Mouse (Mus musculus) thymus, adult 18-20 months (tissue): ENCODE measurements around the gene Mtmr2.
"Not testable (repeated sequence)": the region's sequence is repeated elsewhere in the genome, so short reads cannot be mapped to it uniquely, and the experiment has no call there.

Experiments
- DNase-seq, 2 experiments: peaks; one replicate each; pipeline ENCODE4 v3.0.0; 2022; ENCODE audit warnings: mixed read lengths in 2 of 2

Mtmr2 gene

DNA sequence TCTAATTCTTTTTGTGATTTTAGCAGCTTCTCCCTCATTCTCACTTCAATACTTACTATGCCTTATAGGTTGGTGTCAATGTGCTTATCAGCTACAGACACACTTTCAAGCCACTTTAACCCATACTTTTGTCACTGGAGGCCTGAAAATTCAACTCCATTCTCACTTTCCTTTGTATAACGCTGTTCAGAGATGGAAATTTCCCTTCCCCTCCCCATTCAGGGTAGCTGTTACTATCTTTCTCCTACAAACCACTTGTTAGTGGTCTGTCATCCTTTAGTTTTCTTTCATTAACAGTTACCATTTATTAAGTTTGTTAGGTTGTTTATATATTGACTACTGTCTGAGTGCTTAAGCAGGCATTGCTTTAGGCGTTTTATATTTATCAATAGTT is at the start of gene Mtmr2:
TSS of gene Mtmr2 (plus strand) at position 7 of the 394 bp plus-strand sequence.
- no peak for DNase-seq

DNA sequence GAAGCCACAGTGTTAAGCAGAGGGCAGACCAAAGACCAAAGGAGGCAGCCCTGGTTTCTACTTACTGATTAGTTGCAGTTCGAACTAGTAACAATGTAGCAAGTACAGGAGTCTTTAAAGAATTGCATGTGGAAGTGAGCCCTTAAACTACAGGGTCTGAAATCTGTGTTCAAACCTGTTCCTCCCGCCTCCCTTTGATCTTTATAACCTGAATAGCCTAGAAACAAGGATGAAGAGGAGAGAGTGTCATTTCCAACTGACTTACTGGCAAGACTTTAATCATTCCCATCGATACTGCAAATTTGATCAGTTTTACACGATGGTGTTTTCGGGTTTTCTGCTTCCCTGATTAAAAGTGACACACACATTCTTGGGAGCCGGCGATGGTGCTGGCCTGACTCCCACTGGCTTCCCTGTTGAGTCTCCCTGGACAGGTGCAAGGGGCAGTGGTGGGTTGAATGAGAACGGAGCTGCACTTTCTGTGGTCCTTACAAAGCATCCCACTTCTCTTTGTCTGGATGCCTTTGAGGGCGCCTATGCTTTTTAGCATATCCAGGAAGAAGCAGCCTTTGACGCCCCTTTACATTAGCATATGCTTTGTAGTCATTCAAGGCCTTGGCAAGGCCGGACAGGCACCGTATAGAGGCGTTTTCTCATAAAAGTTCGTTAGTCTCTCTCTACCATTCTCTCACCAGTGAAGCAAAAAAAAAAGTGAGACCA is 49.0 kb upstream of the Mtmr2 start:
- DNase-seq, result no peak

DNA sequence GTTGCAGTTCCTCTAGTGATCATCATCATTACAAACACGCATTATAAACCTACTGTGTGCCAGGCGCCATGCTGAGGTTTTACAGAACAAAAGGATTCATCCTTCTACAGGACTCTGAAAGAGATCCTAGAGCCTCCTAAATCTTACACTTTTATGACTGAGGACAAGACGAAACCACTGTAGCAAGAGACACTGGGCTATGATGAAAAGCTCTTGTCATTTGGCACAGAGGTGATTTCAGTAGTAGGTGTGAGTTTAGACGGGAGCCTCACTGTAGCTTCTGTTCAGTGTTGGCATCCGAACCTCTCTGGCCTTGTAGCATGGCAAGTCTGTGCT is 48.5 kb upstream of the Mtmr2 start:
- no peak for DNase-seq

DNA sequence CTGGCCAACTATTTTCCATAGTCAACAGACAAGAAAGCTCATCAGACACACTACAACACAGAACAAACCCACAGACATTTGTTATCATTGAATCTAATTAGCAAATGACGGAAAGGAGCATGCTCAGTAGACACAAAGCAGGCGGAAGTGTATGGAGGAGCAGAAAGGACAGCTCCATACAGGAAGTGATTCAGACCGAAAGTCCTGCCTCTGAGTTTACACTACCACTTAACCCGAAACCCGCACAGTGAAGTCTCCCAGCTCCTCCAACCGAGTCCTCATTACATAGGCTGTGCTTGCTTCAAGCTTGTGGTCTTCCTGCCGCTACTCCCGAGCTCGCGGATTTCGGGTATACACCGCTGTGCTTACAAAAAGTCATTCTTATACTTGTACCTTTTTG is 46.4 kb upstream of the Mtmr2 start:
- DNase-seq, result no peak

DNA sequence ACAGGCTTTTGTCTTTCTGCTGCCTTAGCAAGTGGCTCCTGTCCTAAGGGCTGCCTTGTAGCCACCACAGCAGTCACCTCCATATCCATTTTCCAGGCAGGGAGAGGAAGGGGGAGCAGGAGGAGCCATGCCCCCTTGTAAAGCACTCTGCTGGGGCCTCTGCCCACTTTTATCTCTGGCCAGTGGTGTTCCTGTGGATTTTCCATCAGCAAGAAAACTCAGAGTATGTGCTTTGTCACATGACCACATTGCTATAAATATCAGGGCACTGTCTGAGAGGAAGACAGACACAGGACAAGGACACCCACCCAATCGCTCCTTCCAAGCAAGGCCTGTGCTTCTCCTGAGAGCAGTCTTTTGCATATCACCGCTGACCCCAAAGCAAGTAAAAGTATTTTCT is 45.1 kb upstream of the Mtmr2 start:
- DNase-seq, result no peak

DNA sequence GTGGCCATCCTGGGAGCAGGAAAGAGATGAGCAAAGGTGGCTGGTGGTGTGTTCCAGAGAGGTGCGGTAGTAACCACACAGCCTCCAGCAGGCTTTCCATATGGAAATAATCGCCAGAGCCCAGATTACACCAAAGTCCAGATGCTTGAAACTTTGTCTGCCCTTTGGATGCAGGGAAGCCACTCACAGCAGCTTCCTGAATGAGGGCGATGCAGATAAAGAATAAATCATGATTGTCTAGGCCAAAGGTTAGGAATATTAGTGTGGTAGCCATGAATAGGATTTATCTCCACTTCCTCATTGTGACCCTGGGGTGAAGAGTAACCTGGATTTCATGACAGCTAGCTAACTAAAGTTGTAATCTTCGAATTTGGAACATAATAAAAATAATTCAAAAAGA is 43.3 kb upstream of the Mtmr2 start:
- DNase-seq, result no peak

DNA sequence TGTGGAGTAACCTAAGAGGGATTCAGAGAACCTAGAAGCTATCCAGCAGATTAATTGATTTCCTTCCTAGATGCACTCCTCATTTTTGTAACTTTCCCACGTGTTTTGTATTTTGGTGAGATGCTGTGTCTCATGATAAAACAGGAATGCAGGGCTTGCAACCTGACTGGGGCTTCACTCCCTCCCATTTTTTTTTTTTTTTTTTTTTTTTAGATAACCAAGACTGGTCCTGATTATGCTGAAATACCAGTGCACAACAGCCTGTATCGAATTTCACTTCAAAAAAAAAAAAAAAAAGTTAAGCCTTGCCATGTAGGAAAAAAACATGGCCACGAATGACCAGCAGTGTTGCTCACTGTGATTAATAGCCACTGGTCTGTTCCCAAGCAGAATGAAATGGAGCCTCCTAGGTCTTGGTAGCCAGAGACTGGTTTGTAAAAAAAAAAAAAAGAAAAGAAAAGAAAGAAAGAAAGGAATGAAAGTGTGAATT is 41.1 kb upstream of the Mtmr2 start:
- DNase-seq, result no peak

DNA sequence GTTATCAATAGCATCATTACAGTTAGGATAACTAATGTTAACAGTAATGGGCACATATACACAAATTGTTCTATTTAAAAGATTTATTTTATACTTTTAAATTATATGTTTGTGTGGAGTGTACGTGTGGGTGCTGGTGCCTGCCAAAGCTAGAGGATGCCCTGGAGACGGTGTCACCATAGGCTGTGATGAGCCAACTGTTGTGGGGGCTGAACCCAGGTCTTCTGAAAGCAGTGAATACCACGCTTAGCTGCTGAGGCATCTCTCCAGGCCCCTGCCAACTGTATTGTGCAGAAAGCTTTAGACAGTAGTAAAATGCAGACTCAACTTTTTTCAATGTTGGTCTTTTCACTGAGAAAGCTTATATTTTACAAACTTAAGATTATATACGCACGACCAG is 38.8 kb upstream of the Mtmr2 start:
- no peak for DNase-seq

DNA sequence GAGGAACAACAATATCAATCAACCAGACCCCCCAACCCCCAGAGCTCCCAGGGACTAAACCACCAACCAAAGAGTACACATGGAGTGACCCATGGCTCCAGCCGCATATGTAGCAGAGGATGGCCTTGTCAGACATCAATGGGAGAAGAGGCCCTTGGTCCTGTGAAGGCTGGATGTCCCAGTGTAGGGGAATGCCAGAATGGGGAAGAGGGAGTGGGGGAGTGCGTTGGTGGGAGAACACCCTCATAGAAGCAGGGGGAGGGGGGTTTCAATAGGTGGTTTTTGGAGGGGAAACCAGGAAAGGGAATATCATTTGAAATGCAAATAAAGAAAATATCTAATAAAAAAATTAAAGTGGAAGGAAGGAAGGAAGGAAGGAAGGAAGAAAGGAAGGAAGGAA is 32.3 kb upstream of the Mtmr2 start:
- DNase-seq, result not testable (repeated sequence)

DNA sequence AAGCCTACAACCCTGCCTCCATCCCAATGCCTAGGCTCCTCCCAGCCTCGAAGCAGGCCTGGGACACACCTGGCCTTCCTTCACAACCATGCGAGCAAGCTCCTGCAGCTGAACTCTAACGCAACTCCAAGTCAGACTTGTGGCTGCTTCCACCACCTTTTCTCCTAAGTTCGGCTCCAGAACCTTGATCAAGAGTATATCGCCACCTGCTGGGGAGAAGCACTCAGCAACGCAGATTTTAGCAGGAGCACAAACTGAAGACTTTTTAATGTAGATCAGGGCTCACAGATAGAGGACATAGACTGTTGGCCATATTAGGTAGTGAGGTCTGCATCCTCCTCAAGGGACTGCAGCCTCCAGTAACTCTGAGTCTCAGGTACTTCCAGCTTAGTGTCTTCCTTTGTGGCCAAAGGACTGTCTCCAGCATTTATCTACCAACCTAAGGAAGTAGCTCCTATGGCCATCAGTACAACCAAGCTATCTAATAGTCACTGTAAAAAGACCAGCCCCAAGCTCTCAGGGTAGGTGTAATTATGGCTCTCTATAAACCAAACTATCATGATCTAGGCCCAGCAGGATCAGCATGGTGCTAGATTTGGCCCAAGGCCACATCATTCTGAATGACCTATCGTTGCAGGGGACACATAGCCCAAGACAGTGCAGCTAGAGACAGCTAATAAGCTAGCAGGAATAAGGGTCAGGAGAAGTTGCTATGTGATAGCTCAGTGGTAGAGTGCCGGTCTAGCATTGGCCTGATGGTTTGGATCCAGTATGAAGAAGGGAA is 31.7 kb upstream of the Mtmr2 start:
- peak; percentile 12 to 36 for DNase-seq

DNA sequence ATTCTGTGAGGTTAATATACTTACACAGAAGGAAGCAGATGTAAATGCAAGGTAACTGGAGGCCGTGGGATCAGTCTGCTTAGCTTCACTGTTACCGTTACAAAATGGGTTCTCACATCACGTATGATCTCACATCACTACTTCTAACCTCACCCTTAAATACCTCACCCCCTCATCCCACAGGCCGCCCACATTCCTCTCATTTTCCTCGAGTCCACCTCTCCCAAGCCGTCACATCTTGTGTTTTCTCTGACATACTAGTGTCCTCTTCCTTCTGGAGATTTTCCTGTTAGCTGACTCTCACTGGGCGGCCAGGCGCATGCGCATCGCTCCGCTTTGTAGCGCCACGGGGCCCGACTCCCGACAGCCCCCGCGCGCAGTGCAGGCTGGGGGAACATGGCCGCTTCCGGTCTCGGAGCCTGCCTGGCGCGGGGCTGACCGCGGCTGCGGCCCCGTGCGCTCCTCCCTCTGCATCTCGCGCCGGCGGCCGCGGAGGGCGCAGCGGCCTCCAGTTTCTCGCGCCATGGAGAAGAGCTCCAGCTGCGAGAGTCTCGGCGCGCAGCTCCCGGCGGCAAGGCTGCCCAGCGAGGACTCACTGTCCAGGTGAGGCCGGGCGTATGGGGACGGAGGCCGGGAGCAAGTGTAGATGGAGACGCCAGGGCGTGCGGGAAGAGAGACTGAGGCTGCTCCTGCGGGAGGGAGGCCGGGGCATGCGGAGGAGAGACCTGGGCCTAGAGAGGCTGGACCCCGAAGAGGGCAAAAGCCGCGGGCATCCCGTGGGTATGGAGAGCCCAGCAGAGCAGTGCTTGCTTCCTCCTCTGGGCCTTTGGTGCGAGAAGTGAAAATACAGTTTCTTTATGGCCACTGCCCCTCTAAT is 826 bp downstream of the Mtmr2 start:
- DNase-seq, result peak; percentile 90 to 93

DNA sequence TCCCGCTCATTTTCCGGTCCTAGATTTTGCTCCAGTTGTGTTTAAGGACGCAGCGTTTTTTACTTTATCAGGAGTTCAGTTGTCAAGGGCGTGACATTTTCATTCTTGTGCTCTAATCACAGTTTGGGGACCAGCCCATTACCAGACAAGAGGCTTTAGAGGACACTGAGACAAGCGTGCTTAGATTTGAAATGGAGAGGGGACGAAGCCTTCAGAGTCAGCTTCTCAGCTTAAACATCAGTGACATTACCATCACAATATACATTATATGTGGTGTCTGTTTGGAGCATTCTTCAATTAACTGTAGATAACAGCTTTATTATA is 1.4 kb downstream of the Mtmr2 start:
- DNase-seq, result no peak

DNA sequence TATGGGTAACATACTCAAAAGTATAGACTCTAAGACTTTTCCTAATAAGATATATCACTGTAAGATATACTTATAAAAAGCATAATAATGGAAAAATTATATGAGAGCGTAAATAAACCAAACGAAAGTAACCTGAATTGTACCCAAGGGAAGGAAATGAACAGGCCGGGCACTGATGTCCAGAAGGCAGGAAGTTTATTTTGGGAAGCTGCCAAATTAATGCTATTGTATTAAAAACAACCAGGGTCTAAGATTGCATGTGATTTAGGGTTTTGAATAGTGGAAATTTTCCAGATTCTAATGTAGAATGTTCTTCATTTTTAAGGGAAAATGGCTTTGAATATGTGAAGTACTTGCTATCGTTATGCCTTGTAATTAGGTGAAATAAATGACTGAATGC is 4.3 kb downstream of the Mtmr2 start:
- no peak for DNase-seq

DNA sequence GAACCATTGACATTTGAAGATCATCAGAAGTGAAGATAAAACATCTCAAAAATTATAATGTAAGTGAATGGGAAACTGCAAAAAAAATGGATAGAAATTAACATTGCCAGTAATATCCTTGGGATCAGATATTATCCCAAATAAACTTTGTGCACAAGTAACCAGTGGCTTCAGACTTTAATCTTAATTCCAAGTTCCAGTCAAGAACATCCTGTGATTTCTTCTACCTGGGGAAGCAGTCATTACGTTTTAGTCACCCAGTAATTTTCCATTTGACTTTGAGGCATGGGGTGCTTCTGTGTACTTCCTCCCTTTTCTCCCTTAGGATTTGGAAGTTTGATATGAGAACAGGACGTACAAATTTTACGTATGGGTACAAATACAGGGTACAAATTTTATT is 12.2 kb downstream of the Mtmr2 start:
- DNase-seq, result no peak

DNA sequence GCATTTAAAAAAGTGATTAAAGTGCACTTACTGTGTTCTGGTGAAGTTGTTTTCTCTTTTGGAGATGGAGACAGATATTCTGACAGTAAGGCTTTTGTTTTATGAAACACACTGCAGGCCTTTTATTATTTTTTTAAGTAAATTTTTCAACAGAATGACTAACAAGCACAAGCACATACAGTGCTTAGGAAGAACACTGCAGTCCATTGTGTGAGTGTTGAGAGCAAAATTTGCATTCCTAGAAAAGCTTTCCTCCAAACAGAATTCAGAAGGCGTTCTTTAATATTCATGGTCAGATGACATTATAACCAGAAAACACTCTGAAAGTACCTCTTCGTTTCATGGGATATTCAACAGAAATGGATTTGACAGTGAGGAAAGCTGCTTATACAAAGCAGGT is 17.4 kb downstream of the Mtmr2 start:
- DNase-seq, result no peak

DNA sequence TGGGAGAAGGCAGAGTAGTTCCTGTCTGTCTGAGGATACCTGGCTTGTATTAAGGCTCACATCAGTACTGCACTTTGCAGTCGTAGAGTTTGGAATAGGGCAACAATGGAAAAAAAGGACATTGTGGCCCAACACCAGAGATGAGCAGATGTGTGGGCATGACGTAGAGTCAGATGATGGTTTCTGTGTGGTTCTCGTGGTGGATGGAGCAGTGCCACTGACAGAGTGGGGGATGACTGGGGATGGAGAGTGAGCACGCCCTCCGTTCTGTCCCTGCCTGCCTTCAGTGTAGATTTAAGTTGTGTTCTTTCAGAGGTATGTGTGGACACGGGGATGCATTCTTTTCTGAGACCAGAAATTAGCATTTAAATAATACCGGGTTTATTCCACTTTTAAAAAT is 18.4 kb downstream of the Mtmr2 start:
- no peak for DNase-seq

DNA sequence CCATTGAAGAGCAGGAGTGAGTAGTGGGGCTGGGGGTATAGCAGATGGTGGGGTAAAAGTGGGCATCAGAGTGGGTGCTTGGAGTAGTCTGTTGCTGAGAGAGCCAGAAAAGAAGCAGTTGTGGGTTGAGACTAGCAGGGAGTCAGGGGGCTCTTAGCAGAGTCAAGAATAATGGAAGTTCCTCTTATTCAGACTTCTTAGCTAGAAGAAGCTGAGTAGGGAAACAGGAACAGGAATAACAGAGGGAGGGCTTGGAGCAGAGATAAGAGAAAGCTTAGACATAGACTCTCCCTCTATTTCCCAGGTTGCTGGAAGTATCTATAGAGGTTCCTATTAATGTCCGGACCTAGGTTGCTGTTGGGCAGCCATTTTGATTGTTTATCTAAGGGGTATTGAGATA is 26.5 kb downstream of the Mtmr2 start:
- no peak for DNase-seq

DNA sequence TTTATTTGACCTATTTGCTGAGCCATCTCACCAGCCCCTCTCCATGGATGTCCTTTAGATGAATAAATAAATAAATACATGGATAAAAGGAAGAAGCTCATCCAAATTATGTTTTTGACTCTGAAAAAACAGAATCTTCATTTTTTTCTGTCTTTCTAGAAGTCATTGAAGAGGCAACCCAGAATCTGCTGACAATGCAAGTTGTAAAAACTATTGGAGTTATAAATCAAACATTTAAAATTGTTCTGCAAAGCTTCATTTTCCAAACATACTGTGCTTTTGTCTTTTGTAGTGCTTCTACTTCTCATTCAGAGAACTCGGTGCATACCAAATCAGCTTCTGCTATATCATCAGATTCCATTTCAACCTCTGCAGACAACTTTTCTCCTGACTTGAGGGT is 33.8 kb downstream of the Mtmr2 start:
- DNase-seq, result no peak

DNA sequence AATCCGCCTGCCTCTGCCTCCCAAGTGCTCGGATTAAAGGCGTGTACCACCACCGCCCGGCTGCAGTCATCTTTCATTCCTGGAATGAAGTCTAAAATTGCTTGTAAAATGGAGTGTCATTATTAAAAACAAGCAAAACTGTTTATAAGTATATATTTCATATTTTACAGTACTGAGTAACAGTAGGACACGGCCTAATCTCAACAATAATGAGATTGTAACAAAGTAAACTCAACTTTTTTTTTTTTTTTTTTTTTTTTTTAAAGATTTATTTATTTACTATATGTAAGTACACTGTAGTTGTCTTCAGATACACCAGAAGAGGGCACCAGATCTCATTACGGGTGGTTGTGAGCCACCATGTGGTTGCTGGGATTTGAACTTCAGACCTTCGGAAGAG is 42.7 kb downstream of the Mtmr2 start:
- not testable (repeated sequence) for DNase-seq

DNA sequence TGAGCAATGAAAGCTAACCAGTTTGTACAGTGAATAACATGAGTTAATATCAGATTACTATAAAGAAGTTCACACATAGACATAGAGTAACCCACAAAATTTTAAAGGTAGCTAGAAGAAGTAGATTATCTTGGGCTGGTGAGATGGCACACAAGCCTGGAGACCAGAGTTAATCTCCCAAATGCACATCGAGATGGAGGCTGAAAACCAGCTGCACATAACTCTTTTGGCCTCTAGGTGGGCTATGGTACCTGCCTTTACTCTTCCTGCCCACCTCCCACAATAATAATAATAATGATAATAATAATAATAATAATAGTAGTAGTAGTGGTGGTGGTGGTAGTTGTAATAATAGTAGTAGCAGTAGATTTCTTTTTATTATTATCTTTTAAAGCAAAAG is 46.1 kb downstream of the Mtmr2 start:
- no peak for DNase-seq

DNA sequence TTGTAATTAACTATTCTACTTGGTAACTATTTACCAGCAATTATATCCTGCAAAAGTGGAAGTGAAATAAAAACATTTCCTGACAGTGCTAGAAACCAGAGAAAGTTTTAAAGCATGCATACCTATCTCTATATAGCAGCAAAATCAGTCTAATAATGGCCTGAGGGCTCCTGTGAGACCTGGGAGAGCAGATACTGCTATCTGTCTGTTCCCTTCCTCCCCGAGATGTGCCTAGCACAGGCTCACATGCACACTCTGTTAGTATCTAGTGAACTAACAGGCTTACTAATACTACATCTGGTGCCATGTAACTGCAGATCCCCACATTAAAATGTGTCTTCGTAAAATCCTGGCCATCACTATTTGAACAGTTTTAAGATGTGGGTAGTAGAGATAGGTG is 46.5 kb downstream of the Mtmr2 start:
- DNase-seq, result no peak

DNA sequence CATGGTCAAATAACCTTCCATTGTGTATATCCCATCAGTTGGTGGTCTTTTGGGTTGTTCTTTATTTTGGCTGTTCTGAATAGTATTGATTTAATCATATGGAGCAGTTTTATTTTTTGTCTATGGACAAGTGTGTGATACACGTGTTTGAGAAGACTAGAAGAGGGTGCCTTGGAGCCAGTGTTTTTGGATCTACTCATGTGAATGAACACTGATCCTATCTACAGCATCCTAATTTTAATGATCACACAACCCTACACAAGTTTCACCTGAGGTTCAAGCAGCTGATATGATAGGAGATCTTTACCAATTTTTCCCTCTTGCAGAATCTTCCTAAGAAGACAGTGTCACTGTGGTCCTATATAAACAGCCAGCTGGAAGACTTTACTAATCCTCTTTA is 56.3 kb downstream of the Mtmr2 start:
- no peak for DNase-seq

DNA sequence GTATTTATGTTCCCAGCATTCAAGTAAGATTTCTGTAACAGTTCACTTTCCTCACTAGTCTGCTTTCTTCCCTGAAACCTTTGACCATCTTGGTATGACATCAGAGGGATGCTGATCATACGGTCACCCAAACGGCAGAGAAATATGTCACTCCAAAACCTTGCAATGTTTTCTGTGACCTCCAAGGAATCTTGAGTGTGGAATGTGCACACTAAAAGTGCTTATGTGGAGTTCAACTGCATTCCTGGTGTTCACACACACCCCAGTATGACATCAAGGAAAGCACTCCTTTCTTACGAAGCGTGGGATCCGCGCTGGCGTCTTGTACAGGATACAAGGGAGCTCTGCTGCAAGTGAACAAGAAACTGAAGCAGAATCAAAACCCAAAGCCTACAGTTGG is 58.6 kb downstream of the Mtmr2 start:
- no peak for DNase-seq

DNA sequence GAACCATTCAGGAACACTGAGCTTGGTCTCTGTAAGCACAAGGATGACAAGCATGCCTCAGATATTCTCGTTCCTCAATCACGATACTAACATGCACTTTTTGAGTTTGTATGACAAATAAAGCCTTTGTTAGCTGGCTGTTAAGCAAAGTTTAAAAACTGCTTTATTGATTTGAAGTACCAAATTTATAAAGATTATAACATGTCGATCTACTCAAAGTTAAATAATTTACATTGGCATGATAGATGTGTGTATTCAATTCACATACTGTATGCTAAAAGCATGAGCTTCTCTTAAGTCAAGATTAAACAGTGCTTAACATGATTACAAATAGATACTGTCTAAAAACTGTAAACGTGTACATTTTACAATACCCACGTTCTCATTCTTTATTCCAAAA is 59.4 kb downstream of the Mtmr2 start:
- no peak for DNase-seq
